Comparison of ENCODE assay signal across 9 mouse cellular contexts in genomic region chr11:59778181-59778873, GRCm38 (mm10). TPM values are rescaled to one million over a fixed set of nuclear protein-coding genes. Genes with fewer than 3 reads are reported as not detected.
DNase-seq lines count a peak whose midpoint lies in the region; ATAC-seq lines count a peak whose summit lies in the region.
"Had no signal": no experiment of that assay in that cellular context is flagged by ENCODE, and none has a peak within 500 bp of the region (broad histone marks: within the 10 kb centered on the region; RNA-seq: fewer than 3 reads in every experiment).

No protein-coding gene starts in this region.

- H3K9ac ChIP-seq in embryonic facial prominence, embryonic 12.5 days, result no peak overlapping the region
- no peak overlapping the region for H3K9ac ChIP-seq in heart, embryonic 12.5 days
- H3K9ac ChIP-seq in lung, embryonic 16.5 days (ENCODE audit: low read length), result no peak overlapping the region

- no peaks in the 10 kb centered on the region for H3K27me3 ChIP-seq in embryonic facial prominence, embryonic 12.5 days
- H3K27me3 ChIP-seq in heart, embryonic 12.5 days (replicated peaks), result no peaks in the 10 kb centered on the region
- H3K27me3 ChIP-seq in lung, embryonic 16.5 days (ENCODE audit: control insufficient read depth, insufficient read depth, low read depth, low read length), result no peaks in the 10 kb centered on the region

- H3K4me3 ChIP-seq in embryonic facial prominence, embryonic 12.5 days, result no peak overlapping the region
- H3K4me3 ChIP-seq in heart, embryonic 12.5 days, result no peak overlapping the region
- no peak overlapping the region for H3K4me3 ChIP-seq in lung, embryonic 16.5 days (ENCODE audit: low read length)

- DNase-seq in CD8-positive naive resting alpha-beta T cell, adult 2 months (ENCODE audit: low read depth in 2 of 2, low spot score in 2 of 2), result peak; percentile 60 to 66
- peak; percentile 88 for DNase-seq in adrenal gland, postnatal 10 days
- DNase-seq in kidney, postnatal 4 days, result peak; percentile 89 to 91
- peak; percentile 58 to 78 for DNase-seq in right cerebral cortex, postnatal 10 days (ENCODE audit: low spot score in 2 of 2)
- peak; percentile 37 for DNase-seq in urinary bladder, postnatal 10 days (ENCODE audit: low spot score)

- peaks cover 54% of the 10 kb centered on the region for H3K36me3 ChIP-seq in embryonic facial prominence, embryonic 12.5 days
- H3K36me3 ChIP-seq in heart, embryonic 12.5 days, result peaks cover 52% of the 10 kb centered on the region
- peaks cover 39% of the 10 kb centered on the region for H3K36me3 ChIP-seq in lung, embryonic 16.5 days (ENCODE audit: control insufficient read depth, insufficient read depth, low read length)

- no peaks in the 10 kb centered on the region for H3K9me3 ChIP-seq in embryonic facial prominence, embryonic 12.5 days
- H3K9me3 ChIP-seq in heart, embryonic 12.5 days (replicated peaks), result no peaks in the 10 kb centered on the region
- H3K9me3 ChIP-seq in lung, embryonic 16.5 days (ENCODE audit: control insufficient read depth, low read length), result no peaks in the 10 kb centered on the region

- H3K4me2 ChIP-seq in embryonic facial prominence, embryonic 12.5 days (replicated peaks), result no peak overlapping the region
- no peak overlapping the region for H3K4me2 ChIP-seq in heart, embryonic 12.5 days
- H3K4me2 ChIP-seq in lung, embryonic 16.5 days (ENCODE audit: low read depth, low read length), result no peak overlapping the region

- 57% methylated on average over 9 of the region's 9 CpGs for WGBS in embryonic facial prominence, embryonic 12.5 days
- WGBS in heart, embryonic 12.5 days, result 56% methylated on average over 9 of the region's 9 CpGs
- WGBS in lung, embryonic 16.5 days, result 51% methylated on average over 9 of the region's 9 CpGs

- no peak overlapping the region for H3K27ac ChIP-seq in embryonic facial prominence, embryonic 12.5 days
- no peak overlapping the region for H3K27ac ChIP-seq in heart, embryonic 12.5 days (ENCODE audit: poor library complexity, severe bottlenecking)
- H3K27ac ChIP-seq in lung, embryonic 16.5 days (ENCODE audit: low read length), result peak overlapping the region; percentile 64
- H3K27ac ChIP-seq: macrophage had no signal

- H3K4me1 ChIP-seq in embryonic facial prominence, embryonic 12.5 days, result no peaks in the 10 kb centered on the region
- peaks cover 13% of the 10 kb centered on the region for H3K4me1 ChIP-seq in heart, embryonic 12.5 days (replicated peaks)
- no peaks in the 10 kb centered on the region for H3K4me1 ChIP-seq in lung, embryonic 16.5 days (replicated peaks; ENCODE audit: control insufficient read depth, insufficient read depth, low read length)

- ATAC-seq in embryonic facial prominence, embryonic 12.5 days (ENCODE audit: insufficient number of reproducible peaks, insufficient read depth, low FRiP score, low TSS enrichment), result 0 out of 2 replicates have a peak, but pooled peaks have one; percentile 22
- peak; percentile 48; the same call in 1 of the 2 replicates for ATAC-seq in heart, embryonic 12.5 days (ENCODE audit: insufficient number of reproducible peaks, low FRiP score)
- ATAC-seq in lung, embryonic 16.5 days (ENCODE audit: low read depth), result peak; percentile 67

RNA-seq across cellular contexts. Expression of gene Pld6, which starts 9.1 kb away (rescaled TPM):
- 10 to 100 TPM in 1 of 2 experiments, 1 to 10 TPM in 1; 6.5 to 10.4 TPM for total RNA-seq in adrenal gland, postnatal 10 days (2021)
- 3.2 and 4.0 TPM in 2 replicates for polyA plus RNA-seq in embryonic facial prominence, embryonic 12.5 days (2016; fragmentation: Nextera tagmentation; extraction: Ambion mirVana)
- 3.9 and 4.6 TPM in 2 replicates for polyA plus RNA-seq in heart, embryonic 12.5 days (2016; fragmentation: Nextera tagmentation; extraction: Ambion mirVana)
- 7.9 and 10.3 TPM in 2 replicates for polyA plus RNA-seq in lung, embryonic 16.5 days (2015; fragmentation: Nextera tagmentation; extraction: Ambion mirVana)
- polyA plus RNA-seq: macrophage had no signal

RNA-seq across cellular contexts. Expression of gene Flcn, which starts 31.5 kb away (rescaled TPM):
- 10 to 100 TPM; 33.3 to 51.3 TPM for total RNA-seq in adrenal gland, postnatal 10 days (2021)
- 37.0 and 39.2 TPM in 2 replicates for polyA plus RNA-seq in embryonic facial prominence, embryonic 12.5 days (2016; fragmentation: Nextera tagmentation; extraction: Ambion mirVana)
- polyA plus RNA-seq in heart, embryonic 12.5 days (2016; fragmentation: Nextera tagmentation; extraction: Ambion mirVana), result 25.1 and 26.5 TPM in 2 replicates
- 28.1 and 32.1 TPM in 2 replicates for polyA plus RNA-seq in lung, embryonic 16.5 days (2015; fragmentation: Nextera tagmentation; extraction: Ambion mirVana)

Comparison
In these comparisons a context has a peak if more than half of its experiments do, and no peak if none do; other contexts are left out.
1. DNase-seq: peak in every context shown above with its lines; median percentile 90 in kidney, postnatal 4 days; 88 in adrenal gland, postnatal 10 days; 68 in right cerebral cortex, postnatal 10 days; 63 in CD8-positive naive resting alpha-beta T cell, adult 2 months; 37 in urinary bladder, postnatal 10 days.